Mouse (Mus musculus) brain, embryonic 14.5 days (tissue): Measurements from ENCODE around the gene Zfp385a.

ENCODE experiments used
- CTCF ChIP-seq: fragments of 200-500 bp; IDR thresholded peaks from 2 replicates; pipeline ENCODE4 v1.5.1; 2012; ENCODE audit warnings: inconsistent platforms, mild to moderate bottlenecking, moderate library complexity, borderline replicate concordance; ENCODE audit not compliant: insufficient read depth, insufficient read length; ENCODE audit errors: extremely low read depth
- POLR2A ChIP-seq: fragments of 200-500 bp; IDR thresholded peaks from 2 replicates; pipeline ENCODE4 v1.6.1; 2012; ENCODE audit warnings: mild to moderate bottlenecking, inconsistent platforms, borderline replicate concordance; ENCODE audit not compliant: poor library complexity, insufficient read depth, insufficient read length, severe bottlenecking; ENCODE audit errors: extremely low read depth

- TF ChIP-seq CTCF (no peak), POLR2A (no peak)
Measured at GRCm38 (mm10) chr15:103298861-103299616, 40.9 kb downstream of the Zfp385a start.
